Mouse (Mus musculus) retina, postnatal 1 day (tissue): ENCODE measurements around the gene Amot.

Experiments
- DNase-seq: peaks from one replicate; pipeline ENCODE4 v3.0.0-alpha.2; 2012

Amot gene

DNA sequence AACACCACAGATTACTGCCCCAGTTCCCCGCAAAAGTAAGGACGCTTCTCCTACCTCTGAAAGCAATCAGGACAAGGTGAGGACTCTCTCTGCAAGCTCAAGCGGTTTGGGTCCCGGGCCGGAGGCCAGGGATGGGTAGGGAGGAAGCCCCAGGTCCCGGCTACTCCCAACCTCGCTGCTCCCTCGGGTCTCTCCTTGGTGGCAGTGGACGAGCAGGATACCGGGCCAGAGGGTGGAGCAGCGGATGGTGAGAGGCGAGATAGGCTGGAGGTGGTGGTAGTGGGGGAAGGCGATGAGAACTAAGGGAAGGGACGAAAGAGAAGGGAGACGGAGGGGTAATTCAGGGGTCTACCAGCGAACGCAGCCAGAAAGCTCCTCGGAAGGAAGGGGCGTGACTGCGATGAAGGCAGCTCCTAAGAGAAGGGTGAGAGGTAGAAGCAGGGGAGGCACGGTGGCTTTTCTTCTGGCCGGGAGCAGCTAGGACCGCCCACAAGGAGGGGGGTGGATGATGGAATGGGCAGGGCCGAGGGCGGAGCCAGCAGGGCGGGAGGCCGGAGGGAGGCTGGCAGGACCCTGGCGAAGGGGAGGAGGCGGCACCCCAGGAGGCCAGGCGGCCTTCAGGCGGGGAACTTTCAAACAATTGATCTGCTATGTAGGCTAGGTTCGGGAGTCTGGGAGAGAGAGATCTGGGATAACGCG, at the start of gene Amot:
Amot (minus strand) TSS at position 465 of the 699 bp plus-strand sequence.
- DNase-seq, result peak; percentile 90

GRCm38 (mm10) chrX:145545060-145545459, 40.1 kb upstream of the Amot start:
- no peak for DNase-seq

DNA sequence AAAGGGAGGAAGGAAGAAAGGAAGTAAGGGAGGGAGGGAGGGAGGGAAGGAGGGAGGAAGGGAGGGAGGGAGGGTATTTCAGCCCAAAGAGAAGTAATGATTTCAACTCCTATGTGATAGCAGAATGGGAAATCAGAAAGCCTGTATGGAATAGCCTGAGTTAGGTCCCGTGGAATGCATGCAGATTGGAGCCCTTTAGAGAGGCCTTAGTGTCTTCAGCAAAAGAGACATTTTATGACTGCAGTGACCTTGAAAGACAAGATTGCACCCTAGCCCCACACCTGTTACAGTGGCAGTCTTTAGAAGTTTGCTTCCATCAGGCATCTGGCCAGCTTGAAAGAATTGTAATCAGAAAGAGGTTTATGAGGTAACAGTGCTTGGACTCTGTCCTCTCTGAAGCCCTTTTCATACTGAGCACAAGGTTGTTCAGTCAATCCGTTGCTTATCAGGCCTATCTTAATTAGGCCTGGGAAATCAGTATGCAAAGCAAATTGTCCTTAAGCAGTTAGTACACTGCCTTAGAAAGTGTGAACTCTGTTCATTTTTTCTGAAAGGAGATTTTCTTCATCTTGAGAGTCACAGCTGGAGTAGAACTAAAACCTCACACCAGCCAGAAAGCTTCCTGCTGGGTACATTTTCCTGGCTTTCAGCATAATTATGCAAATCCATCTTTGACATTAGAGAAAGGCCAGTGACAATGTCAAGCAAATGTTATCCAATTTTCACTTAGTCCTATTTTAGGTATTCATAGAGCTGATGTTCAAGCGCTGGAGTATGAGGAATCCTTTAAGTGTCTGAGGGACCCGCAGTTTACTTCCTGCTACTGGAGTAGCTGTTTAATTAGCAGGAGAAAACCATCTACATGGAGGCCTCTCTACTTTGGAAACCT, 38.9 kb upstream of the Amot start:
- no peak for DNase-seq

DNA sequence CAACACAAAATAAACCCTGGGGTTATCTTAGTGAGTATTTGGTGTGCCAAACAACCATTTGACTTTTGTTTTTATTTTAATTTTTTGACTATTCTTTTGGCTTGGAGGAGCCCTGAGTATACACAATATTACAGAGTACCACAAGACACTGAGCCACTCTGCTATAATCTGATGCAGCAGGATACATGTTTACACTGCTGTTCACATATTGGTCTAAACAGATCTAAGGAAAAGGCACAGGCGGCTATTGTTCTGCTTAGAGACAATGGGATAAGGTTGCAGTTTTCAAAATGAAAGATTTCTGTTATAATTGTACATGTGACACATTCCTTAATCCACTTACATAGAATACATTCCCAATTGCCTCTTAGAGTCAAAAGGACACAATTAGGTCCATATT, 36.1 kb upstream of the Amot start:
- DNase-seq, result no peak

DNA sequence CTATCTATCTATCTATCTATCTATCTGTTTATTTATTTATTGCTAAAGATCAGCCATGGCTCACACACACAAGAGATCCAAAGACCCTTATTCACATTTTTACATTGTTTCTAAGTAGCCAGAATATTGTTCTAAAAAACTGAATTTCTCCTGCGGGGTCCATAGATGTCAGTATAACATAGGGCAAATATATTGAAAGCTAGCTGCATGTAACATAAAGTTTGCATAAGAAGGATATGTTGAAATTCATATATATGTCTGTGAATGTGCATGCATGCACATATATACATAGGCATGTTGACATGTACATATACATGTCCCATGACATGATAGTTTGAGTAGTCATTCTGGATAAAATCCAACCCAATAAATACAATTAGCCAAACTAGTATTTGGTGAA, 35.3 kb upstream of the Amot start:
- no peak for DNase-seq

- DNase-seq, result no peak
Measured at GRCm38 (mm10) chrX:145529602-145530001, 24.6 kb upstream of the Amot start.

- DNase-seq, result no peak
Measured at GRCm38 (mm10) chrX:145516322-145517066, 11.5 kb upstream of the Amot start.

- no peak for DNase-seq
Measured at GRCm38 (mm10) chrX:145515498-145516158, 10.6 kb upstream of the Amot start.

DNA sequence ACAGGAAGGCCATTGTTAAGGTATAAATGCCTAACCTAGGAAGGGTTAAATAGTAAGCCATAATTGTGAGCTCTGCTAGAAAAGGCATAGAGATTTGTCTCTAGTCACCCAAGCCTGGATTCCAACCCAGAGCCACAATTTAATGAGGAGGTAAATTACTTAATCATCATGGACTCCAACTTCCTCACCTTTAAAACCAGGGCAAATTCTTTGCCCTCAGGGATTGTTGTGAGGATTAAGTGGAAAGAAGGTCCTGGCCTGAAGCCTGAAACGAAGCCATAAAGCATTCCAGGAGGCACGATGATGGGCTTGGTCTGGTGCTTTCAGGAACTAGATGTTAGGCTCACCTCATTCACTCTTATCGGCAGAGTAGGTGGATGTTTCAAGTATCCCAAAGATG, 5.7 kb upstream of the Amot start:
- DNase-seq, result no peak

- DNase-seq, result peak; percentile 91
Measured at GRCm38 (mm10) chrX:145505457-145506201, 648 bp upstream of the Amot start.

DNA sequence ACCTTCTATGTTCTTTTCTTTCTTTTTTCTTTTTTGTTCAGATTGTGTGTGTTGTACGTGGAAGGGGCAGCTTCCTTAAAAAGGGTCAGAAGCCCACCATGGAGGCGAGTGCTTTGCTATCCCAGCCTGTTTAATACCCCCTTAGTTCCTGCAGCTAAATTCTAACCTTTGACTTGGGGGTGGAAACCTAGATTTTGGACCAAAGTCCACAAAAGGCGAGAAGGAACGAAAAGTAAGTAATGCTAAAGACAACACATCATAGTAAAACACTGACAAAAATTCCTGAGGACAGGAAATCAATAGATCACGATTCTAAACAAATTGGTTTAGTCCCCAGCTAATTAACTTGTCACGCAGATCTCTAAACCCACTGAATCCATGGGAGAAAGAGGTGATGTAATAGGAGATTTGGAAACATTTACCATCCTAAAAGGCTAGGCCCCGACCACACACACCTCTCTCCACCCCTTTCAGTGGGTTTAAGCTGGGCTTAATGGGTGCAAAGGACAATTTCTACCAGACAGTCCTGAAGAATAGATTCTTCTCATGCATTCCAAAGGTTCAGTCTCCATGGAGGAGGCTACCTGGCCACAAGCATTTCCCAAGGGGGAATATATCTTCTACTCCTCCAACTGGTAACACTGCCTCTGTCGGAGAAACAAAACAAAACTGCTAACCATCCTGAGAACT, 3.2 kb downstream of the Amot start:
- no peak for DNase-seq

DNA sequence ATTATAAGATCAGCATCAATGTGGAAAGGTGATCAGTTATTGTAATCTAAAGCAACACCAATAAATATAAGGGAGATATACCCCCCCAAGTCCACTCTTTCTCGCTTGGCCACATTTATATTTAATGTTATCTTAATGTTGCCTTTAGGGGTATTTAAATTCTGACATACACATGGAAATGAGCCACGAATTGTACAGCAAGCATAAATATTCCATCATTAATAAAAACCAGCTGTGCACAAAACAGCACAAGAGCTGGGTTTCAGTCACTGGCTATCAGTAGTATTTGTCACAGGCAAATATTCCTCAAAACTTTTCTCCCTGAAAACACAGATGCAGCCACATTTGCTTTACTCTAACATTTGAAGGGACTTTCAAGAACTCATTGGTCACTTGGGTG, 5.9 kb downstream of the Amot start:
- DNase-seq, result no peak

- no peak for DNase-seq
Measured at GRCm38 (mm10) chrX:145498691-145499090, 6.3 kb downstream of the Amot start.

GRCm38 (mm10) chrX:145497486-145497885, 7.5 kb downstream of the Amot start:
- no peak for DNase-seq

DNA sequence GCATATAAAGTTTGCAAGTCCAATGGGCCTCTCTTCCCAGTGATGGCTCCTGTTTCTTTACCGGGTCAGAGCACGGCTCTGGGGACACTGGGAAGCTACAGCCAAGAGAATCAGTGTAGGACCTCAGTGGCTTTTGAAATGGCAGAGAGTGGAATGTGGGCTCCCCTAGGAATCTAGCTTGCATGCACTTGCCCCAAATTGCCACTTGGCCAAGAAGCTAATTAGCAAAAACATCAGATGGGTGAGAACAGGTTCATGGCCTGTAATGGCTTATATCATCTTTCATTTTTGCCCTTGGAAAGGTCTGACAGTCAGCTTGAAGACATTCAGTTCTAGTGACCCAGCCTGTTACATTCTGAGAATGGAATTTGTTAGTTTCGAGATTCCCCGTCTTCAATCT, 9.6 kb downstream of the Amot start:
- DNase-seq, result no peak

GRCm38 (mm10) chrX:145490821-145491220, 14.2 kb downstream of the Amot start:
- DNase-seq, result no peak

- DNase-seq, result no peak
Measured at GRCm38 (mm10) chrX:145490417-145490816, 14.6 kb downstream of the Amot start.

- DNase-seq, result no peak
Measured at GRCm38 (mm10) chrX:145489950-145490349, 15.0 kb downstream of the Amot start.

- no peak for DNase-seq
Measured at GRCm38 (mm10) chrX:145485495-145485894, 19.5 kb downstream of the Amot start.

GRCm38 (mm10) chrX:145483486-145484055, 21.4 kb downstream of the Amot start:
- peak; percentile 18 for DNase-seq

- no peak for DNase-seq
Measured at GRCm38 (mm10) chrX:145482383-145482782, 22.6 kb downstream of the Amot start.
